Mouse (Mus musculus) liver, embryonic 11.5 days (tissue): ENCODE measurements around the gene Defb25. TPM values are rescaled to one million over a fixed set of nuclear protein-coding genes. Genes with fewer than 3 reads are reported as not detected.

Experiments
- ATAC-seq: fragments of 200-750 bp; cut with Nextera tagmentation; replicated peaks from 2 replicates; pipeline ENCODE4 v1.8.0; 2017; ENCODE audit warnings: moderate number of reproducible peaks, mild to moderate bottlenecking, moderate TSS enrichment, moderate library complexity; ENCODE audit not compliant: low FRiP score
- DNase-seq: peaks from one replicate; pipeline ENCODE4 v3.0.0-alpha.2; 2017; ENCODE audit warnings: low spot score
- H3K27ac ChIP-seq: fragments of 300-500 bp; sonication (generic); 2 replicates; pipeline ENCODE4 v1.5.1; 2014; ENCODE audit warnings: mild to moderate bottlenecking, low read depth, low read length, control low read depth
- H3K27me3 ChIP-seq: fragments of 300-500 bp; sonication (generic); replicated peaks from 2 replicates; pipeline ENCODE4 v1.6.1; 2014; ENCODE audit warnings: low read length, mixed read lengths; ENCODE audit not compliant: control insufficient read depth, insufficient read depth
- H3K36me3 ChIP-seq: fragments of 300-500 bp; sonication (generic); 2 replicates; pipeline ENCODE4 v1.6.1; 2014; ENCODE audit warnings: mild to moderate bottlenecking, low read length, moderate library complexity, mixed read lengths; ENCODE audit not compliant: control insufficient read depth, insufficient read depth
- H3K4me1 ChIP-seq: fragments of 300-500 bp; sonication (generic); replicated peaks from 2 replicates; pipeline ENCODE4 v1.6.1; 2014; ENCODE audit warnings: low read length, mixed read lengths; ENCODE audit not compliant: control insufficient read depth, insufficient read depth
- H3K4me2 ChIP-seq: fragments of 300-500 bp; sonication (generic); 2 replicates; pipeline ENCODE4 v1.6.1; 2014; ENCODE audit warnings: mild to moderate bottlenecking, control low read depth, moderate library complexity
- H3K4me3 ChIP-seq: fragments of 300-500 bp; sonication (generic); 2 replicates; pipeline ENCODE4 v1.5.1; 2014; ENCODE audit warnings: low read depth, low read length, control low read depth
- H3K9ac ChIP-seq: fragments of 300-500 bp; sonication (generic); 2 replicates; pipeline ENCODE4 v1.6.1; 2014; ENCODE audit warnings: low read depth, low read length, control low read depth
- H3K9me3 ChIP-seq: fragments of 300-500 bp; sonication (generic); 2 replicates; pipeline ENCODE4 v1.6.1; 2016; ENCODE audit warnings: low read length, inconsistent platforms, mixed read lengths; ENCODE audit not compliant: control insufficient read depth
- WGBS: fragments of 180-500 bp; shearing (Covaris S2); extraction: QIAGEN DNeasy Blood & Tissue Kit; methylation state at CpG from one replicate; pipeline ENCODE4 v1.1.7; 2014; 5-methylcytosine and 5-hydroxymethylcytosine counted together
- polyA plus RNA-seq: library from polyadenylated mRNA; unstranded; fragments of >200 nt; fragmentation: Nextera tagmentation; extraction: Ambion mirVana; gene quantifications from 2 replicates; pipeline ENCODE4 v1.2.1, GENCODE M21; 2014

The Defb25 gene
- polyA plus RNA-seq, 1 experiment from 2014 or later = not detected

- Histone ChIP-seq H3K9me3 (no peaks in the 10 kb centered on the region), H3K4me2 (no peak overlapping the region), H3K36me3 (no peaks in the 10 kb centered on the region), H3K4me3 (no peak overlapping the region), H3K27ac (no peak overlapping the region), H3K4me1 (no peaks in the 10 kb centered on the region), H3K27me3 (no peaks in the 10 kb centered on the region), H3K9ac (no peak overlapping the region)
- 68% methylated on average over 6 of the region's 6 CpGs for WGBS
- DNase-seq = no peak
- no peak for ATAC-seq
Observed at GRCm38 (mm10) chr2:152600076-152600475, 22.8 kb downstream of the Defb25 start.

GRCm38 (mm10) chr2:152599299-152599698 lies 23.6 kb downstream of the Defb25 start, which contains the start of gene Defb45:
TSS of gene Defb45 (minus strand) at chr2:152599399.
- ATAC-seq (no peak), DNase-seq (no peak)
- H3K9ac ChIP-seq = no peak within 1 kb of the TSS
- H3K4me1 ChIP-seq = no peaks in the 10 kb centered on the region
- no peaks in the 10 kb centered on the region for H3K36me3 ChIP-seq
- 64% methylated on average over 7 of the region's 7 CpGs for WGBS
- no peaks in the 10 kb centered on the region for H3K9me3 ChIP-seq
- H3K4me2 ChIP-seq = no peak within 1 kb of the TSS
- no peak within 1 kb of the TSS for H3K27ac ChIP-seq
- no peak within 1 kb of the TSS for H3K4me3 ChIP-seq
- H3K27me3 ChIP-seq = no peaks in the 10 kb centered on the region

GRCm38 (mm10) chr2:152589021-152589420 lies 33.8 kb downstream of the Defb25 start:
- Histone ChIP-seq H3K4me2 (no peak overlapping the region), H3K4me3 (no peak overlapping the region), H3K27me3 (no peaks in the 10 kb centered on the region), H3K9ac (no peak overlapping the region), H3K9me3 (no peaks in the 10 kb centered on the region), H3K36me3 (no peaks in the 10 kb centered on the region), H3K27ac (no peak overlapping the region), H3K4me1 (0 out of 2 replicates have a peak, but pooled peaks cover 2% of the 10 kb centered on the region)
- 47% methylated on average over 6 of the region's 6 CpGs for WGBS
- ATAC-seq (no peak), DNase-seq (no peak)

- H3K9me3 ChIP-seq = no peaks in the 10 kb centered on the region
- H3K4me2 ChIP-seq = no peak overlapping the region
- 35% methylated on average over 2 of the region's 2 CpGs for WGBS
- no peaks in the 10 kb centered on the region for H3K36me3 ChIP-seq
- no peak overlapping the region for H3K9ac ChIP-seq
- H3K27ac ChIP-seq = no peak overlapping the region
- no peak for DNase-seq
- no peaks in the 10 kb centered on the region for H3K27me3 ChIP-seq
- no peak for ATAC-seq
- H3K4me3 ChIP-seq = no peak overlapping the region
- 0 out of 2 replicates have a peak, but pooled peaks cover 2% of the 10 kb centered on the region for H3K4me1 ChIP-seq
Observed at GRCm38 (mm10) chr2:152588450-152588849, 34.4 kb downstream of the Defb25 start.

GRCm38 (mm10) chr2:152586926-152587560 lies 35.8 kb downstream of the Defb25 start:
- no peaks in the 10 kb centered on the region for H3K27me3 ChIP-seq
- H3K4me3 ChIP-seq = no peak overlapping the region
- no peak for ATAC-seq
- no peaks in the 10 kb centered on the region for H3K9me3 ChIP-seq
- DNase-seq = no peak
- H3K36me3 ChIP-seq = no peaks in the 10 kb centered on the region
- no peak overlapping the region for H3K9ac ChIP-seq
- 0 out of 2 replicates have a peak, but pooled peaks cover 2% of the 10 kb centered on the region for H3K4me1 ChIP-seq
- H3K27ac ChIP-seq = no peak overlapping the region
- no peak overlapping the region for H3K4me2 ChIP-seq
- 78% methylated on average over 4 of the region's 4 CpGs for WGBS

- H3K4me1 ChIP-seq = no peaks in the 10 kb centered on the region
- WGBS = 73% methylated on average over 11 of the region's 11 CpGs
Observed at GRCm38 (mm10) chr2:152580612-152581011, 42.2 kb downstream of the Defb25 start.

GRCm38 (mm10) chr2:152580107-152580506 lies 42.7 kb downstream of the Defb25 start, which contains the start of gene Defb19:
TSS of gene Defb19 (minus strand) at chr2:152580312.
- WGBS = 60% methylated on average over 7 of the region's 7 CpGs
- Histone ChIP-seq H3K27me3 (no peaks in the 10 kb centered on the region), H3K4me3 (no peak within 1 kb of the TSS), H3K9ac (no peak within 1 kb of the TSS), H3K36me3 (no peaks in the 10 kb centered on the region), H3K9me3 (no peaks in the 10 kb centered on the region), H3K4me1 (no peaks in the 10 kb centered on the region), H3K27ac (no peak within 1 kb of the TSS), H3K4me2 (no peak within 1 kb of the TSS)
- no peak for DNase-seq
- no peak for ATAC-seq

More at GRCm38 (mm10) chr2:152580612-152581011, 42.2 kb downstream of the Defb25 start:
- H3K27me3 ChIP-seq = no peaks in the 10 kb centered on the region
- no peak overlapping the region for H3K9ac ChIP-seq
- H3K4me3 ChIP-seq = no peak overlapping the region
- no peak for DNase-seq
- no peaks in the 10 kb centered on the region for H3K9me3 ChIP-seq
- no peak for ATAC-seq
- H3K4me2 ChIP-seq = no peak overlapping the region
- H3K36me3 ChIP-seq = no peaks in the 10 kb centered on the region
- no peak overlapping the region for H3K27ac ChIP-seq

- H3K4me2 ChIP-seq = no peak overlapping the region
- H3K9ac ChIP-seq = no peak overlapping the region
- H3K4me1 ChIP-seq = no peaks in the 10 kb centered on the region
- no peak for DNase-seq
- no peaks in the 10 kb centered on the region for H3K36me3 ChIP-seq
- no peak overlapping the region for H3K4me3 ChIP-seq
- no peaks in the 10 kb centered on the region for H3K27me3 ChIP-seq
- H3K9me3 ChIP-seq = no peaks in the 10 kb centered on the region
- 84% methylated on average over 8 of the region's 8 CpGs for WGBS
- no peak overlapping the region for H3K27ac ChIP-seq
- no peak for ATAC-seq
Observed at GRCm38 (mm10) chr2:152573484-152573883, 49.4 kb downstream of the Defb25 start.
